Mouse (Mus musculus) liver, embryonic 14.5 days (tissue): ENCODE results near the gene Arhgef17.

Experiments used
- CTCF ChIP-seq: IDR thresholded peaks from 2 replicates; pipeline ENCODE4 v1.5.1; 2016; ENCODE audit warnings: antibody characterized with exemption, low read depth, control low read depth
- EP300 ChIP-seq: IDR thresholded peaks from 2 replicates; pipeline ENCODE4 v1.6.1; 2016; ENCODE audit warnings: antibody characterized with exemption, low read depth

DNA sequence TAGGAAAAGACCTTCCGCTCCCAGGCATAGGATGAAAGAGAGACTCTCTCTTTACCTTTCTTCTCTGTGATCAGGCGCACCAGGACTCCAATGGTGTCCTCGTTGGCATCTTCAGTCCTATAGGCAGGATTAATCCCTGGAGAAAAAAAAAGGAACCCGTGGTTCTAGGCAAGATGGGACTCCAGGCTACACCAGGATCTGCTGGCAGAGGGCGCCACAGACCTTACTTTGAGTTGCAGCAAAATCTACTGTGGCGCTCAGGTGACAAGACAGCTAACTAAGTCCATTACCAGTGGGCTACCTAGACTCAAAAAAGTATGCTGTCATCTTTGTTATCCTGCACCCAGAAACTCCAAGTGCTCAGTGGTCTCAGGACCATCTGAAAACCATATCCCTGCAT lies 83.2 kb downstream of the Arhgef17 start:
- TF ChIP-seq CTCF (peak; percentile 88), EP300 (no peak)
